Mouse (Mus musculus): Measurements from ENCODE around the gene Bbx. TPM values are rescaled to one million over a fixed set of nuclear protein-coding genes. Genes with fewer than 3 reads are reported as not detected.

Bbx gene
- polyA plus RNA-seq, 2 experiments, result 13.4 to 30.9 TPM

DNA sequence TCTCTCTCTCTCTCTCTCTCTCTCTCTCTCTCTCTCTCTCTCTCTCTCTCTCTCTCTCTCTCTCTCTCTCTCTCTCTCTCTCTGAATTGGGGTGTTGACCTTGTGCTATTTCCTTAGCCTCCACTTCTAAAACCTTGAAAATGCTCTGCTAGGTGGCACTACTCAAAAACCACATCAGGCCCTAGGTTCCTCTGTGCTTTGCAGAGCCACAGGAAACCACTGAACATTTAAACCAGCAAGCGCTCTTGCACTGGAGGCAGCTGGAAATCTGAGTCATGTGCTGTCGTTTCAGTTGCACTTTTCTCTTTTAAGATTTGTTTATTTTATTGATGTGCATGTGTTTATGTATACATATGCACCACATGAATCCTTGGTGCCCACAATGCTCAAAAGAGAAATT, 59.6 kb downstream of the Bbx start:
- WGBS, result 50% methylated on average over 2 of the region's 2 CpGs
- no peak overlapping the region for H3K27ac ChIP-seq (replicated peaks; ENCODE audit: low read depth, low read length)

DNA sequence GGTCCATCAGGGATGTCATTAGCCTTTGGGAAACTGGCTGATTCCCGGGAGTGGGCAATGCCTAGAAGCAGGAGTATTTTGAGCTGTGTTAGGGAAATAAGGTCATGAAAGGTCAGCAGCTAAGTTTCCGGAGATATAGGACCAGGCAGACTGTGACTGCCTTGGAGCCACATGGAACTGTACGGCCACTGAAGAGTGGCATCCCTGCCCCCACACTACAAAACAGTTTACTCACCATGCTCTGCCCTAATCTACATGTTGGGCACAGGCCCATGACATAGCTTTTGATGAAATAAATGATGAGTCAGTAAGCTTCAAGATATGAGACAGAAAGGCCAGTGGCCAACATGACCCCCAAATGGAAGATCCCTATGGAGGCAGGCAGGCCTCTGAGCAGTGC, 60.7 kb downstream of the Bbx start:
- 33% methylated on average over 3 of the region's 3 CpGs for WGBS
- DNase-seq (ENCODE audit: low spot score), result no peak
- no peak for TF ChIP-seq POLR2A (IDR thresholded peaks at IDR 0.05; ENCODE audit: borderline replicate concordance, extremely low read depth, insufficient read depth, insufficient read length)

More for the DNA sequence above, 59.6 kb downstream of the Bbx start:
- H3K9ac ChIP-seq (ENCODE audit: low read depth, low read length, severe bottlenecking), result no peak overlapping the region
- H3K9me3 ChIP-seq (ENCODE audit: control insufficient read depth, low read length), result peaks cover 4% of the 10 kb centered on the region; the same call in 1 of the 2 replicates
- H3K27me3 ChIP-seq (ENCODE audit: control insufficient read depth, insufficient read depth, low read length), result no peaks in the 10 kb centered on the region
- no peak overlapping the region for H3K4me3 ChIP-seq (replicated peaks; ENCODE audit: low read length)
- no peak for DNase-seq (ENCODE audit: low spot score)
- TF ChIP-seq POLR2A (IDR thresholded peaks at IDR 0.05; ENCODE audit: borderline replicate concordance, extremely low read depth, insufficient read depth, insufficient read length), result no peak
- H3K4me1 ChIP-seq (ENCODE audit: control insufficient read depth, insufficient read depth, low read length), result no peaks in the 10 kb centered on the region
- ATAC-seq (ENCODE audit: low FRiP score, low read depth), result no peak
- no peaks in the 10 kb centered on the region for H3K36me3 ChIP-seq (ENCODE audit: control insufficient read depth, insufficient read depth, low read length)
- no peak overlapping the region for H3K4me2 ChIP-seq (replicated peaks; ENCODE audit: low read depth, low read length, severe bottlenecking)

DNA sequence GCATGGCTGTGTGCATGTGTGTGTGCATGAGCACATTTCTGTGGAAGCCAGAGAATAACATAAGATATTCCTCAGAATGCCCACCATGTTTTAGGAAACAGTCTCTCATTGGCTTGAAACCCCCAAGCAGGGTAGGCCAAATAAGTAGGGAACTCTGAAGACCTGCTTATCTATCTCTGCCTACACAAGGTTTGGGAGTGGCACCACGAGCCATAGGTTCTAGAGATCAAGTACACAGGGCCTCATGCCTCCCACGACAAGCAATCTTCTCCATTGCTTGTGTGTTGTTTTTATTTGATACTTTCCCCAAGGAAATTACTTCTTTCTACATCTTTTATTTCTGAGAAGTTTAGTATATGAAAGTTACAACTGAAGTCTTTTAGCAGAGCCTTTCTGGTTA, 61.8 kb downstream of the Bbx start:
- DNase-seq (ENCODE audit: low spot score), result no peak
- peaks cover 4% of the 10 kb centered on the region; the same call in 1 of the 2 replicates for H3K9me3 ChIP-seq (ENCODE audit: control insufficient read depth, low read length)
- TF ChIP-seq POLR2A (IDR thresholded peaks at IDR 0.05; ENCODE audit: borderline replicate concordance, extremely low read depth, insufficient read depth, insufficient read length), result no peak
- H3K36me3 ChIP-seq (ENCODE audit: control insufficient read depth, insufficient read depth, low read length), result no peaks in the 10 kb centered on the region
- no peak overlapping the region for H3K9ac ChIP-seq (ENCODE audit: low read depth, low read length, severe bottlenecking)
- H3K4me3 ChIP-seq (replicated peaks; ENCODE audit: low read length), result no peak overlapping the region
- H3K4me1 ChIP-seq (ENCODE audit: control insufficient read depth, insufficient read depth, low read length), result no peaks in the 10 kb centered on the region
- no peaks in the 10 kb centered on the region for H3K27me3 ChIP-seq (ENCODE audit: control insufficient read depth, insufficient read depth, low read length)
- no peak overlapping the region for H3K4me2 ChIP-seq (replicated peaks; ENCODE audit: low read depth, low read length, severe bottlenecking)
- no peak overlapping the region for H3K27ac ChIP-seq (replicated peaks; ENCODE audit: low read depth, low read length)
- no peak for ATAC-seq (ENCODE audit: low FRiP score, low read depth)
- 78% methylated on average over 2 of the region's 2 CpGs for WGBS

More for the DNA sequence above, 60.7 kb downstream of the Bbx start:
- Histone ChIP-seq H3K4me3 (replicated peaks; ENCODE audit: low read length) (no peak overlapping the region), H3K4me2 (replicated peaks; ENCODE audit: low read depth, low read length, severe bottlenecking) (no peak overlapping the region), H3K36me3 (ENCODE audit: control insufficient read depth, insufficient read depth, low read length) (no peaks in the 10 kb centered on the region), H3K27me3 (ENCODE audit: control insufficient read depth, insufficient read depth, low read length) (no peaks in the 10 kb centered on the region), H3K9me3 (ENCODE audit: control insufficient read depth, low read length) (peaks cover 4% of the 10 kb centered on the region; the same call in 1 of the 2 replicates), H3K27ac (replicated peaks; ENCODE audit: low read depth, low read length) (no peak overlapping the region), H3K9ac (ENCODE audit: low read depth, low read length, severe bottlenecking) (no peak overlapping the region), H3K4me1 (ENCODE audit: control insufficient read depth, insufficient read depth, low read length) (no peaks in the 10 kb centered on the region)
- ATAC-seq (ENCODE audit: low FRiP score, low read depth), result no peak

GRCm38 (mm10) chr16:50366556-50366955, 65.6 kb downstream of the Bbx start:
- Histone ChIP-seq H3K27ac (replicated peaks; ENCODE audit: low read depth, low read length) (no peak overlapping the region), H3K9ac (ENCODE audit: low read depth, low read length, severe bottlenecking) (no peak overlapping the region), H3K36me3 (ENCODE audit: control insufficient read depth, insufficient read depth, low read length) (no peaks in the 10 kb centered on the region), H3K4me2 (replicated peaks; ENCODE audit: low read depth, low read length, severe bottlenecking) (no peak overlapping the region), H3K4me1 (ENCODE audit: control insufficient read depth, insufficient read depth, low read length) (peaks cover 12% of the 10 kb centered on the region; the same call in 1 of the 2 replicates), H3K27me3 (ENCODE audit: control insufficient read depth, insufficient read depth, low read length) (no peaks in the 10 kb centered on the region), H3K4me3 (replicated peaks; ENCODE audit: low read length) (no peak overlapping the region), H3K9me3 (ENCODE audit: control insufficient read depth, low read length) (no peaks in the 10 kb centered on the region)
- no peak for TF ChIP-seq POLR2A (IDR thresholded peaks at IDR 0.05; ENCODE audit: borderline replicate concordance, extremely low read depth, insufficient read depth, insufficient read length)
- 54% methylated on average over 5 of the region's 5 CpGs for WGBS
- DNase-seq (ENCODE audit: low spot score), result no peak
- ATAC-seq (ENCODE audit: low FRiP score, low read depth), result no peak

- DNase-seq (ENCODE audit: low spot score) (peak; percentile 63), ATAC-seq (ENCODE audit: low FRiP score, low read depth) (peak; percentile 93)
- H3K4me2 ChIP-seq (replicated peaks; ENCODE audit: low read depth, low read length, severe bottlenecking), result peak overlapping the region; percentile 65
- peak overlapping the region; percentile 44 for H3K4me3 ChIP-seq (replicated peaks; ENCODE audit: low read length)
- H3K4me1 ChIP-seq (ENCODE audit: control insufficient read depth, insufficient read depth, low read length), result peaks cover 12% of the 10 kb centered on the region; the same call in 1 of the 2 replicates
- no peaks in the 10 kb centered on the region for H3K36me3 ChIP-seq (ENCODE audit: control insufficient read depth, insufficient read depth, low read length)
- peak overlapping the region; percentile 48 for H3K9ac ChIP-seq (ENCODE audit: low read depth, low read length, severe bottlenecking)
- WGBS, result 6% methylated on average over 11 of the region's 11 CpGs
- peak overlapping the region; percentile 80 for H3K27ac ChIP-seq (replicated peaks; ENCODE audit: low read depth, low read length)
- no peak for TF ChIP-seq POLR2A (IDR thresholded peaks at IDR 0.05; ENCODE audit: borderline replicate concordance, extremely low read depth, insufficient read depth, insufficient read length)
- H3K27me3 ChIP-seq (ENCODE audit: control insufficient read depth, insufficient read depth, low read length), result no peaks in the 10 kb centered on the region
- no peaks in the 10 kb centered on the region for H3K9me3 ChIP-seq (ENCODE audit: control insufficient read depth, low read length)
Measured at GRCm38 (mm10) chr16:50364189-50365059, 67.8 kb downstream of the Bbx start.

Data from limb, embryonic 14.5 days (tissue).